In genomic region chr16:33859988-33860700, GRCm38 (mm10) we compare ENCODE assay signal across 9 mouse cellular contexts. TPM values are rescaled to one million over a fixed set of nuclear protein-coding genes. Genes with fewer than 3 reads are reported as not detected.
DNase-seq lines count a peak whose midpoint lies in the region; ATAC-seq and TF ChIP-seq lines count a peak whose summit lies in the region.
"Had no signal": no experiment of that assay in that cellular context is flagged by ENCODE, and none has a peak within 500 bp of the region (broad histone marks: within the 10 kb centered on the region; RNA-seq: fewer than 3 reads in every experiment).

No protein-coding gene starts in this region.

- ATAC-seq in intestine, embryonic 15.5 days: no peak
- ATAC-seq in megakaryocyte progenitor cell, adult 5-6 weeks (replicated peaks; ENCODE audit: poor library complexity): peak; percentile 83
- no peak for ATAC-seq in stomach, postnatal 0 days (ENCODE audit: low FRiP score, low TSS enrichment)

- H3K4me3 ChIP-seq in intestine, embryonic 15.5 days (replicated peaks): no peak overlapping the region
- H3K4me3 ChIP-seq in stomach, postnatal 0 days (ENCODE audit: low read depth, low read length): no peak overlapping the region
- H3K4me3 ChIP-seq: liver, embryonic 15.5 days had no signal

- H3K36me3 ChIP-seq in intestine, embryonic 15.5 days: no peaks in the 10 kb centered on the region
- no peaks in the 10 kb centered on the region for H3K36me3 ChIP-seq in stomach, postnatal 0 days (ENCODE audit: control insufficient read depth, insufficient read depth, low read length)
- H3K36me3 ChIP-seq: liver, embryonic 15.5 days had no signal

- no peak overlapping the region for H3K27ac ChIP-seq in intestine, embryonic 15.5 days
- no peak overlapping the region for H3K27ac ChIP-seq in stomach, postnatal 0 days (replicated peaks)
- H3K27ac ChIP-seq: liver, embryonic 15.5 days had no signal

- peak; percentile 63 for TF ChIP-seq CTCF in stomach, postnatal 0 days (IDR thresholded peaks at IDR 0.05; ENCODE audit: low read depth)

- peak; percentile 54 for DNase-seq in embryo, embryonic 10 days (ENCODE audit: low spot score)
- no peak for DNase-seq in embryo, embryonic 10.5 days (ENCODE audit: low spot score)
- peak; percentile 95 to 97 for DNase-seq in cerebellum, postnatal 25 days
- peak; percentile 57 to 78 for DNase-seq in gastrocnemius, postnatal 4 days (ENCODE audit: low spot score in 2 of 2)
- DNase-seq in left cerebral cortex, adult 8-10 months (ENCODE audit: low spot score in 2 of 2): peak; percentile 42 to 92
- DNase-seq in stomach, postnatal 0 days (ENCODE audit: low spot score): peak; percentile 45

- peak overlapping the region; percentile 25; the same call in 1 of the 2 replicates for H3K4me2 ChIP-seq in intestine, embryonic 15.5 days (replicated peaks)
- no peak overlapping the region for H3K4me2 ChIP-seq in stomach, postnatal 0 days (replicated peaks; ENCODE audit: low read depth)
- H3K4me2 ChIP-seq: liver, embryonic 15.5 days had no signal

- no peaks in the 10 kb centered on the region for H3K4me1 ChIP-seq in intestine, embryonic 15.5 days (replicated peaks)
- no peaks in the 10 kb centered on the region for H3K4me1 ChIP-seq in stomach, postnatal 0 days (replicated peaks; ENCODE audit: control insufficient read depth, insufficient read depth)

- no peaks in the 10 kb centered on the region for H3K27me3 ChIP-seq in intestine, embryonic 15.5 days (replicated peaks)
- H3K27me3 ChIP-seq in stomach, postnatal 0 days (ENCODE audit: control insufficient read depth, insufficient read depth, low read length): no peaks in the 10 kb centered on the region
- H3K27me3 ChIP-seq: liver, embryonic 15.5 days had no signal

- 49% methylated on average over 14 of the region's 14 CpGs for WGBS in intestine, embryonic 15.5 days
- 52% methylated on average over 14 of the region's 14 CpGs for WGBS in stomach, postnatal 0 days

- TF ChIP-seq EP300 in stomach, postnatal 0 days (optimal IDR thresholded peaks at IDR 0.05): no peak

- H3K9me3 ChIP-seq in intestine, embryonic 15.5 days: no peaks in the 10 kb centered on the region
- no peaks in the 10 kb centered on the region for H3K9me3 ChIP-seq in stomach, postnatal 0 days (ENCODE audit: control insufficient read depth, low read length)
- H3K9me3 ChIP-seq: liver, embryonic 15.5 days had no signal

- no peak overlapping the region for H3K9ac ChIP-seq in intestine, embryonic 15.5 days
- H3K9ac ChIP-seq in stomach, postnatal 0 days (ENCODE audit: low read length): no peak overlapping the region
- H3K9ac ChIP-seq: liver, embryonic 15.5 days had no signal

RNA-seq across cellular contexts. Expression of gene Itgb5, which starts 30.7 kb away (rescaled TPM):
- 10 to 100 TPM; 50.2 to 56.0 TPM for total RNA-seq in gastrocnemius, postnatal 4 days (2021)
- polyA plus RNA-seq in intestine, embryonic 15.5 days (2015; fragmentation: Nextera tagmentation; extraction: Ambion mirVana): 35.8 and 36.1 TPM in 2 replicates
- 10 to 100 TPM; 42.5 to 81.2 (median 53.6) TPM for total RNA-seq in left cerebral cortex, adult 8-10 months (2022)
- 4.4 and 8.1 TPM in 2 replicates for total RNA-seq in megakaryocyte progenitor cell, adult 5-6 weeks (2015)
- 5.5 and 8.5 TPM in 2 replicates for total RNA-seq in megakaryocyte progenitor cell, adult 5-6 weeks (2017)
- polyA plus RNA-seq in stomach, postnatal 0 days (2015; fragmentation: Nextera tagmentation; extraction: Ambion mirVana): 26.0 and 29.9 TPM in 2 replicates

Comparison
In these comparisons a context has a peak if more than half of its experiments do, and no peak if none do; other contexts are left out.
1. RNA of gene Itgb5, which starts 30.7 kb away (total RNA-seq): 42.5 to 81.2 TPM in left cerebral cortex, adult 8-10 months and 50.2 to 56.0 TPM in gastrocnemius, postnatal 4 days; 4.4 to 8.5 TPM in megakaryocyte progenitor cell, adult 5-6 weeks; every median in the first group is over 4 times any median in the second.